Comparison of ENCODE assay signal across 8 mouse cellular contexts in the genomic region with DNA sequence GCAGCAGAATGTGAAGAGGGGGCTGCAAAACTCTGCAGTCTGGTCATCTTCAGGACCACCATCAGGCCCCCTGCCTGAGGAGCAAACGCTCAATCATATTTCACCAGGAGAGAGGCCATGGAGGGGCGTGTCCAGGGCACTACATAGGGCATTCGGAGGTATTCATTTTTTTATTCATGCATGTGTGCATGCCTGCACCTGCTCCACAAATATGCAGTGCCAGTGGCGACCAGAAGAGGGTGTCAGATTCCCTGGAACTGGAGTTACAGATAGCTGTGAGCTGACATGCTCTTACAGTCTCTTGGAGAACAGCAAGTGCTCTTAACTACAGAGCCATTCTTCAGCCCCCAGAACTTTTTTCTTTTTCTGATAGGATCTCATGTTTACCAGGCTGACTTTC. TPM values are rescaled to one million over a fixed set of nuclear protein-coding genes. Genes with fewer than 3 reads are reported as not detected.
DNase-seq lines count a peak whose midpoint lies in the region; ATAC-seq and TF ChIP-seq lines count a peak whose summit lies in the region.

No protein-coding gene starts in this region.

- H3K27ac ChIP-seq in heart, embryonic 11.5 days (ENCODE audit: low read depth, low read length): no peak overlapping the region
- H3K27ac ChIP-seq in embryonic fibroblast, embryonic 13.5 days (ENCODE audit: insufficient read depth, low read length): no peak overlapping the region
- H3K27ac ChIP-seq in kidney, adult 2 months (ENCODE audit: insufficient read depth, low read depth, low read length): no peak overlapping the region
- no peak overlapping the region for H3K27ac ChIP-seq in limb, embryonic 10.5 days
- H3K27ac ChIP-seq in midbrain, embryonic 16.5 days (ENCODE audit: low read length): no peak overlapping the region

- no peaks in the 10 kb centered on the region for H3K9me3 ChIP-seq in heart, embryonic 11.5 days (replicated peaks; ENCODE audit: control insufficient read depth, low read length)
- no peaks in the 10 kb centered on the region for H3K9me3 ChIP-seq in limb, embryonic 10.5 days (replicated peaks)
- H3K9me3 ChIP-seq in midbrain, embryonic 16.5 days (replicated peaks; ENCODE audit: control insufficient read depth, low read length, poor library complexity, severe bottlenecking): 0 out of 2 replicates have a peak, but pooled peaks cover 2% of the 10 kb centered on the region

- peak; percentile 55; the same call in 1 of the 2 replicates for TF ChIP-seq CTCF in embryonic fibroblast, embryonic 13.5 days (IDR thresholded peaks at IDR 0.05; ENCODE audit: borderline replicate concordance, insufficient read depth, low read length)
- TF ChIP-seq CTCF in kidney, adult 2 months (conservative IDR thresholded peaks at IDR 0.05; ENCODE audit: insufficient read depth, insufficient read length, low read depth, low read length): peak; percentile 59

- intact Hi-C loops in heart, postnatal 10 days (cut with DNase I): loop anchor here (5.0 to 10.0 kb wide), 2 partner anchors 247 to 659 kb away; no protein-coding TSS in a partner anchor

- no peak overlapping the region for H3K4me2 ChIP-seq in heart, embryonic 11.5 days
- H3K4me2 ChIP-seq in midbrain, embryonic 16.5 days (ENCODE audit: low read length): no peak overlapping the region

- H3K4me3 ChIP-seq in heart, embryonic 11.5 days (ENCODE audit: low read depth, low read length): no peak overlapping the region
- no peak overlapping the region for H3K4me3 ChIP-seq in embryonic fibroblast, embryonic 13.5 days (ENCODE audit: insufficient read depth, low read length)
- H3K4me3 ChIP-seq in kidney, adult 2 months (ENCODE audit: insufficient read depth, low read depth, low read length): no peak overlapping the region
- no peak overlapping the region for H3K4me3 ChIP-seq in limb, embryonic 10.5 days
- H3K4me3 ChIP-seq in midbrain, embryonic 16.5 days (ENCODE audit: low read depth, low read length): no peak overlapping the region

- no peak for TF ChIP-seq POLR2A in embryonic fibroblast, embryonic 13.5 days (IDR thresholded peaks at IDR 0.05; ENCODE audit: low read depth, low read length)
- no peak for TF ChIP-seq POLR2A in kidney, adult 2 months (IDR thresholded peaks at IDR 0.05; ENCODE audit: low read depth, low read length)

- WGBS in heart, embryonic 11.5 days (ENCODE audit: insufficient replicate concordance): 37% methylated on average over 4 of the region's 4 CpGs
- 32% methylated on average over 4 of the region's 4 CpGs for WGBS in kidney, adult 2 months
- 33% methylated on average over 4 of the region's 4 CpGs for WGBS in limb, embryonic 10.5 days
- 29% methylated on average over 4 of the region's 4 CpGs for WGBS in midbrain, embryonic 16.5 days

- no peaks in the 10 kb centered on the region for H3K27me3 ChIP-seq in heart, embryonic 11.5 days (ENCODE audit: control insufficient read depth, insufficient read depth, low read length)
- no peaks in the 10 kb centered on the region for H3K27me3 ChIP-seq in kidney, adult 2 months (replicated peaks; ENCODE audit: control insufficient read depth, insufficient read depth, low read length)
- no peaks in the 10 kb centered on the region for H3K27me3 ChIP-seq in limb, embryonic 10.5 days (ENCODE audit: low read depth, poor library complexity, severe bottlenecking)
- H3K27me3 ChIP-seq in midbrain, embryonic 16.5 days (ENCODE audit: control insufficient read depth, insufficient read depth, low read depth, low read length): no peaks in the 10 kb centered on the region

- H3K9ac ChIP-seq in heart, embryonic 11.5 days (ENCODE audit: low read depth, low read length): no peak overlapping the region
- no peak overlapping the region for H3K9ac ChIP-seq in midbrain, embryonic 16.5 days (ENCODE audit: low read depth, low read length)

- DNase-seq in heart, postnatal 10 days: peak; percentile 40 to 56
- DNase-seq in adrenal gland, postnatal 25 days: peak; percentile 62
- DNase-seq in kidney, adult 2 months: peak; percentile 60
- peak; percentile 68 for DNase-seq in limb, embryonic 10.5 days (ENCODE audit: low spot score)
- DNase-seq in thymus, postnatal 25 days: peak; percentile 38

- no peak for ATAC-seq in heart, embryonic 11.5 days (replicated peaks; ENCODE audit: insufficient number of reproducible peaks, low FRiP score, low TSS enrichment)
- peak; percentile 76 for ATAC-seq in midbrain, embryonic 16.5 days

- H3K36me3 ChIP-seq in heart, embryonic 11.5 days (ENCODE audit: control insufficient read depth, insufficient read depth, low read length): no peaks in the 10 kb centered on the region
- H3K36me3 ChIP-seq in kidney, adult 2 months (ENCODE audit: control insufficient read depth, insufficient read depth, low read length): no peaks in the 10 kb centered on the region
- H3K36me3 ChIP-seq in limb, embryonic 10.5 days: no peaks in the 10 kb centered on the region
- no peaks in the 10 kb centered on the region for H3K36me3 ChIP-seq in midbrain, embryonic 16.5 days (ENCODE audit: control insufficient read depth, insufficient read depth, low read length)

- no peaks in the 10 kb centered on the region for H3K4me1 ChIP-seq in heart, embryonic 11.5 days (ENCODE audit: control insufficient read depth, insufficient read depth, low read length)
- H3K4me1 ChIP-seq in embryonic fibroblast, embryonic 13.5 days (ENCODE audit: control insufficient read depth, insufficient read depth, low read length): no peaks in the 10 kb centered on the region
- H3K4me1 ChIP-seq in kidney, adult 2 months (ENCODE audit: control insufficient read depth, insufficient read depth, low read length): no peaks in the 10 kb centered on the region
- 0 out of 2 replicates have a peak, but pooled peaks cover 4% of the 10 kb centered on the region for H3K4me1 ChIP-seq in limb, embryonic 10.5 days
- H3K4me1 ChIP-seq in midbrain, embryonic 16.5 days (ENCODE audit: control insufficient read depth, insufficient read depth, low read length): no peaks in the 10 kb centered on the region

RNA-seq across cellular contexts. Expression of gene Gpr6, which starts 56.4 kb away (rescaled TPM):
- not detected for total RNA-seq in heart, postnatal 10 days (2021)
- not detected in 2 replicates for polyA plus RNA-seq in heart, embryonic 11.5 days (2014; fragmentation: Nextera tagmentation; extraction: Ambion mirVana)
- not detected in 2 replicates for total RNA-seq in adrenal gland, postnatal 25 days (2021)
- polyA plus RNA-seq in embryonic fibroblast, embryonic 13.5 days (2011; ENCODE audit: insufficient read length, low read depth, missing spikeins): not detected in 2 replicates
- not detected in 2 replicates for polyA plus RNA-seq in kidney, adult 2 months (2012; rRNA removed)
- not detected in 2 replicates for polyA plus RNA-seq in limb, embryonic 10.5 days (2016; fragmentation: Nextera tagmentation; extraction: Ambion mirVana)
- 3.3 and 4.4 TPM in 2 replicates for polyA plus RNA-seq in midbrain, embryonic 16.5 days (2015; fragmentation: Nextera tagmentation; extraction: Ambion mirVana)
